Mouse (Mus musculus) G1E (cell line): ENCODE data around the gene Gm17660. TPM values are rescaled to one million over a fixed set of nuclear protein-coding genes. Genes with fewer than 3 reads are reported as not detected.

Source experiments
- ATAC-seq: 2 replicates; pipeline ENCODE4 v1.8.0; 2016; ENCODE audit warnings: mild to moderate bottlenecking; ENCODE audit not compliant: insufficient number of reproducible peaks, poor library complexity, low FRiP score, severe bottlenecking; ENCODE audit errors: extremely low read depth
- DNase-seq: peaks from one replicate; pipeline ENCODE4 v3.0.0; 2012; ENCODE audit warnings: low spot score
- H3K27me3 ChIP-seq: 2 replicates; pipeline ENCODE4 v1.6.1; 2012; ENCODE audit warnings: mild to moderate bottlenecking, low read length, inconsistent platforms; ENCODE audit not compliant: insufficient read depth
- H3K36me3 ChIP-seq: replicated peaks from 2 replicates; pipeline ENCODE3; 2012; ENCODE audit warnings: mild to moderate bottlenecking, inconsistent platforms
- H3K4me1 ChIP-seq: 2 replicates; pipeline ENCODE4 v1.6.1; 2012; ENCODE audit warnings: low read depth, low read length, inconsistent platforms, mixed read lengths; ENCODE audit not compliant: insufficient read depth
- H3K4me3 ChIP-seq: 2 replicates; pipeline ENCODE4 v1.5.1; 2012; ENCODE audit warnings: low read depth, mild to moderate bottlenecking, inconsistent platforms, low read length, moderate library complexity, mixed read lengths
- H3K9me3 ChIP-seq: replicated peaks from 2 replicates; pipeline ENCODE4 v1.6.1; 2012; ENCODE audit warnings: inconsistent platforms
- CTCF ChIP-seq: IDR thresholded peaks from 2 replicates; pipeline ENCODE4 v1.5.1; 2012; ENCODE audit warnings: low read depth, low read length, inconsistent platforms, mixed read lengths
- GATA1 ChIP-seq: IDR thresholded peaks from 2 replicates; pipeline ENCODE4 v1.6.1; 2012; ENCODE audit warnings: borderline replicate concordance, low read length, inconsistent platforms, mixed read lengths
- GATA2 ChIP-seq: IDR thresholded peaks from 2 replicates; pipeline ENCODE4 v1.6.1; 2012; ENCODE audit warnings: low read depth, low read length, inconsistent platforms, borderline replicate concordance
- POLR2AphosphoS5 ChIP-seq: IDR thresholded peaks from 2 replicates; pipeline ENCODE4 v1.6.1; 2012; ENCODE audit warnings: low read depth, low read length, inconsistent platforms; ENCODE audit not compliant: insufficient replicate concordance
- TAL1 ChIP-seq: conservative IDR thresholded peaks from 2 replicates; pipeline ENCODE4 v1.6.1; 2012; ENCODE audit warnings: low read depth, low read length, inconsistent platforms, mixed read lengths
- polyA plus RNA-seq: library from polyadenylated mRNA; stranded (reverse); fragments of >175 nt; gene quantifications from 2 replicates; pipeline ENCODE4 v1.2.3, GENCODE M21; 2012
- total RNA-seq, 2 experiments: library from RNA; stranded (forward) in 1 of 2; stranded (reverse) in 1 of 2; fragments of 200-1000 nt in 1 of 2; fragments of >200 nt in 1 of 2; fragmentation: Nextera tagmentation in 1 of 2; gene quantifications; 2 replicates each; pipeline ENCODE4 v1.2.3; 2014 to 2017

The Gm17660 gene
- total and polyA plus RNA-seq, 3 experiments: not detected

GRCm38 (mm10) chr5:104104111-104104510, 26.7 kb upstream of the Gm17660 start:
- TF ChIP-seq TAL1: no peak
- no peak for TF ChIP-seq POLR2AphosphoS5
- H3K4me1 ChIP-seq: no peaks in the 10 kb centered on the region
- H3K9me3 ChIP-seq: peaks cover 5% of the 10 kb centered on the region; the same call in 1 of the 2 replicates
- no peak overlapping the region for H3K4me3 ChIP-seq
- DNase-seq (no peak), ATAC-seq (no peak)
- no peaks in the 10 kb centered on the region for H3K27me3 ChIP-seq
- H3K36me3 ChIP-seq: no peaks in the 10 kb centered on the region

DNA sequence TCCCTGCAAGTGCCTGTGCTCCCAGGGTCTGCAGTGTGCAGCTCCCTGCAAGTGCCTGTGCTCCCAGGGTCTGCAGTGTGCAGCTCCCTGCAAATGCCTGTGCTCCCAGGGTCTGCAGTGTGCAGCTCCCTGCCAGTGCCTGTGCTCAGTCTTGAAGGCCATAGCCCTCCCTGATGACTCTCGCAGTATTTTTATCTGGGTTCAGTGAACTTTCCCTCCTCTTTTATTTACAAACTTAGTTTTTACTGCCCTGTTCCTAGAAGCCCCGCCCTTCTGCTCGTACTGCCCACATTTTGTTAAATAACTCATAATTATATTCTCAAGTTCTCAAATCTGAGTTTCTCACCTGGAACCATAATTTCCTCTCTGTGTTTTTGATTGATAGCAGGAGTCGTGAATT, 25.8 kb upstream of the Gm17660 start:
- H3K4me1 ChIP-seq: no peaks in the 10 kb centered on the region
- TF ChIP-seq CTCF (no peak), GATA2 (no peak), GATA1 (no peak), POLR2AphosphoS5 (no peak), TAL1 (no peak)
- ATAC-seq (no peak), DNase-seq (no peak)
- peaks cover 5% of the 10 kb centered on the region; the same call in 1 of the 2 replicates for H3K9me3 ChIP-seq
- no peaks in the 10 kb centered on the region for H3K36me3 ChIP-seq
- no peak overlapping the region for H3K4me3 ChIP-seq
- no peaks in the 10 kb centered on the region for H3K27me3 ChIP-seq

GRCm38 (mm10) chr5:104101678-104102531, 24.5 kb upstream of the Gm17660 start:
- no peaks in the 10 kb centered on the region for H3K4me1 ChIP-seq
- no peak overlapping the region for H3K4me3 ChIP-seq
- H3K9me3 ChIP-seq: peaks cover 5% of the 10 kb centered on the region; the same call in 1 of the 2 replicates
- ATAC-seq (no peak), DNase-seq (no peak)
- TF ChIP-seq POLR2AphosphoS5 (no peak), TAL1 (no peak), GATA1 (no peak), GATA2 (no peak), CTCF (no peak)
- no peaks in the 10 kb centered on the region for H3K27me3 ChIP-seq
- no peaks in the 10 kb centered on the region for H3K36me3 ChIP-seq

GRCm38 (mm10) chr5:104096078-104096938, 18.9 kb upstream of the Gm17660 start:
- Histone ChIP-seq H3K36me3 (no peaks in the 10 kb centered on the region), H3K4me3 (no peak overlapping the region), H3K27me3 (0 out of 2 replicates have a peak, but pooled peaks cover 4% of the 10 kb centered on the region), H3K9me3 (no peaks in the 10 kb centered on the region), H3K4me1 (no peaks in the 10 kb centered on the region)
- TF ChIP-seq GATA1 (no peak), TAL1 (no peak), GATA2 (no peak), CTCF (no peak), POLR2AphosphoS5 (no peak)
- no peak for DNase-seq
- no peak for ATAC-seq

DNA sequence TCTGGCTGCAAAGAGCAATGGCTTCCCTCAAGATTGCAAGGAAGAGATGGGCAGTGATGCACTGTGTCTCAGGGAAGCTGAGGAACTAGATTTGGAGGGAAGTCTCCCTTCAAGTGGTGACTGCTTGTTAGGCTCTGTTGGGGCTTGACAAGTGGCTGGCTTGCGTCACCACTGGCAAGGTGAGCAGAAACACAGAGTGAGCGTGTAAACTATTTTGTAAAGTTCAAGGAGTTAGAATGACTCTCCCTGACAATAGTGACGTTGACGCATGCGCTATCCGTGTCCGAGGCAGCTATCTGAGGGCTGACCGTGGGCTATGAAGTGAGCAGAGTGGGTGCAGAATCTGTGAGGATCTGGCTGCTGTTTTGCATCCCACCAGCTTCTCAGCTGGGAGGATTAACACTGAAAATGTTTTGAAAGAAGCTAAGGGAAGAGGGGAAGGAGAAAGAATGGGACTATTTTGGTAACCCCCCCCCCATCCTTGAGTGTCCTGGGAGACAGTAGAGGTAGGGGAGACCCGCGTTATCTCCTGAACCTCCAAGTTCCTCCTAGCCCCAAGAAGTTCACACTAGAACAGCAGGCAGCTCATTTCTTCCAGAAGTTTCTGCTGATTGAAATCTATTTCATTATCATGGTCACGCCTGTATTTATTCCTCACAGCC, 18.1 kb upstream of the Gm17660 start:
- no peaks in the 10 kb centered on the region for H3K9me3 ChIP-seq
- 0 out of 2 replicates have a peak, but pooled peaks cover 4% of the 10 kb centered on the region for H3K27me3 ChIP-seq
- no peak overlapping the region for H3K4me3 ChIP-seq
- ATAC-seq (no peak), DNase-seq (no peak)
- H3K4me1 ChIP-seq: no peaks in the 10 kb centered on the region
- H3K36me3 ChIP-seq: no peaks in the 10 kb centered on the region
- TF ChIP-seq GATA1 (no peak), CTCF (no peak), GATA2 (no peak), TAL1 (no peak), POLR2AphosphoS5 (no peak)
